Mouse (Mus musculus) heart, embryonic 15.5 days (tissue): ENCODE results near the gene Kcna3. TPM values are rescaled to one million over a fixed set of nuclear protein-coding genes. Genes with fewer than 3 reads are reported as not detected.

Experiments
- ATAC-seq: fragments of 200-750 bp; cut with Nextera tagmentation; replicated peaks from 2 replicates; pipeline ENCODE4 v1.8.0; 2017; ENCODE audit warnings: low read depth, moderate TSS enrichment; ENCODE audit not compliant: insufficient number of reproducible peaks, insufficient read depth, low FRiP score
- H3K27ac ChIP-seq: fragments of 300-500 bp; sonication (generic); 2 replicates; pipeline ENCODE4 v1.5.1; 2015; ENCODE audit warnings: mild to moderate bottlenecking, inconsistent platforms
- H3K27me3 ChIP-seq: fragments of 300-500 bp; sonication (generic); 2 replicates; pipeline ENCODE4 v1.6.1; 2015; ENCODE audit warnings: inconsistent platforms
- H3K36me3 ChIP-seq: fragments of 300-500 bp; sonication (generic); 2 replicates; pipeline ENCODE4 v1.6.1; 2015; ENCODE audit warnings: mild to moderate bottlenecking, inconsistent platforms
- H3K4me1 ChIP-seq: fragments of 300-500 bp; sonication (generic); replicated peaks from 2 replicates; pipeline ENCODE4 v1.6.1; 2015; ENCODE audit warnings: inconsistent platforms
- H3K4me2 ChIP-seq: fragments of 300-500 bp; sonication (generic); 2 replicates; pipeline ENCODE4 v1.6.1; 2015; ENCODE audit warnings: inconsistent platforms, mild to moderate bottlenecking, moderate library complexity
- H3K4me3 ChIP-seq: fragments of 300-500 bp; sonication (generic); 2 replicates; pipeline ENCODE4 v1.5.1; 2015; ENCODE audit warnings: mild to moderate bottlenecking, inconsistent platforms
- H3K9ac ChIP-seq: fragments of 300-500 bp; sonication (generic); 2 replicates; pipeline ENCODE4 v1.6.1; 2015; ENCODE audit warnings: mild to moderate bottlenecking, inconsistent platforms
- H3K9me3 ChIP-seq: fragments of 300-500 bp; sonication (generic); replicated peaks from 2 replicates; pipeline ENCODE4 v1.6.1; 2016; ENCODE audit warnings: inconsistent platforms
- WGBS: fragments of 180-500 bp; shearing (Covaris S2); methylation state at CpG from one replicate; pipeline ENCODE4 v1.1.7; 2015; ENCODE audit warnings: mixed read lengths; 5-methylcytosine and 5-hydroxymethylcytosine counted together
- polyA plus RNA-seq: library from polyadenylated mRNA; unstranded; fragments of >200 nt; fragmentation: Nextera tagmentation; extraction: Ambion mirVana; gene quantifications from 2 replicates; pipeline ENCODE4 v1.2.1, GENCODE M21; 2015

The Kcna3 gene
- polyA plus RNA-seq, 1 experiment from 2014 or later, result 0.71 TPM

DNA sequence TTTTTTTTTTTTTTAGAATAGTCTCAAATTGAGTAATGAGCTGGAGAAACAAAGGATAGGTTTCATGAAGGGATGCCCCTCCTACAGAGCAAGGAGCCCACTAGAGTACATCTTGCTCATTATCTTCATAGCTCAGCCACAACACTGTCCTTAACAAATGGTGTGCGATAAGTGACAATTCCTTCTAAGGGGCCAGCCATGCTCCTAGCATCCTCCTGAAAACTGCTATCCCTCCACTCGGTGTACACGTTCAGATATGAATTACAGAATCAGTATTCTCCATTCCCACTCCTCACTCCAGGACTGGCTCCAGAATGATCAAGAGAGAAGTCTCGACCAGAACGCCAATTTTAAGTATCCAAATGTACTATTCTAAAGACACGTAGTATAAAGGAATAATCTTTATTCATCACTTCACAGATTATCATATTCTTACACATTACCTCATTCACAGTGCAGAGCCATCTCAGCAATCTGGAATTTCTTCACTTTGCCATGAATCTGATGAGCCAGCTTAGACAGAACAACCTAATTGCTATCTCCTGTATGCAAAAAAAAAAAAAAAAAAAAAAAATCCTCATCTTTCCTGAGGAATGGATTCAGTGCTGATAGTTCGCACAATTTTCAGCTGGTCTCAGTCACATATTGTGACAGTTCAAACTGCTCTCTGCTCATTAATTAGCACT lies 30.3 kb downstream of the Kcna3 start:
- no peaks in the 10 kb centered on the region for H3K36me3 ChIP-seq
- H3K9me3 ChIP-seq, result no peaks in the 10 kb centered on the region
- H3K4me2 ChIP-seq, result no peak overlapping the region
- H3K4me1 ChIP-seq, result no peaks in the 10 kb centered on the region
- H3K27me3 ChIP-seq, result no peaks in the 10 kb centered on the region
- H3K27ac ChIP-seq, result no peak overlapping the region
- no peak overlapping the region for H3K4me3 ChIP-seq
- 72% methylated on average over 7 of the region's 7 CpGs for WGBS
- no peak for ATAC-seq
- H3K9ac ChIP-seq, result no peak overlapping the region

DNA sequence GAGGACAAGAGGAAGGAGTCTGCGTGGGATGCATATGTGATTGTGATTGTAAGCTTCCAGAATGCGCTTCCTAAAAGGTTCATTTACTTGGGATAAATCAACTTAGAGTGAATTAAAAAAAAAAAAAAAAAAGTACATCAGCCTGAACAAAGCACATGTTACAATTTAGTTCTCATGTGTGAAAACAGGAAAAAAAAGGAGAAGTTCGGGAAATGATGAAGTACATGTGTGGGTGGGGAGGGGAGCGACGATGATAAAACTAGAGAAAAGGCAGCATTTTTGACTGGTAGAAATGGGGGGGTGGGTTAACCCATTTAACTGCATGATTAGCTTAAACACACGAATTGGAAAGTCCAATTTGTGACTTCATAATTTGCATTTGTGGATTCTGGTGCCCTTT lies 31.3 kb downstream of the Kcna3 start:
- H3K4me1 ChIP-seq, result no peaks in the 10 kb centered on the region
- H3K9me3 ChIP-seq, result no peaks in the 10 kb centered on the region
- no peaks in the 10 kb centered on the region for H3K36me3 ChIP-seq
- H3K27ac ChIP-seq, result no peak overlapping the region
- no peak overlapping the region for H3K4me3 ChIP-seq
- no peak for ATAC-seq
- 63% methylated on average over 6 of the region's 6 CpGs for WGBS
- no peaks in the 10 kb centered on the region for H3K27me3 ChIP-seq
- H3K4me2 ChIP-seq, result no peak overlapping the region
- H3K9ac ChIP-seq, result no peak overlapping the region

DNA sequence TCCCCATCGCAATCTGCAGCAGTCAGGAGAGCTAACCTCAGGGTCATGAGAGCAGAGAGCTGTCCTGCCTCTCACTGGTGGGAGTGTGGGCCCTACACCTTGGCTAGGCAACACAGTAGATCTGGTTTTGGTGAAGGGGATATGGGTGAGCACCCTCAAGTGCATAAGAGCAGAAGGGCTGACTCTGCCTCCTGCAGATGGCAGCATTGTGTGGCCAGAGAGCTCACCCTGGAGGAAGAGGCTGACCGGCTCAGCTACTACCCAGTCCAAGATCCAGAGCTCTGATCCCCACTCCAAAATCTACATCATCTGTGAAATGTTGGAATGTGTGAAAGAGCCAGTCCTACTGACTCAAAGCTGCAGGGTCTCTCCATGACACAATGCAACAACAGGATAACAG lies 37.9 kb downstream of the Kcna3 start:
- Histone ChIP-seq H3K27me3 (no peaks in the 10 kb centered on the region), H3K27ac (no peak overlapping the region), H3K36me3 (no peaks in the 10 kb centered on the region), H3K9ac (no peak overlapping the region), H3K9me3 (no peaks in the 10 kb centered on the region), H3K4me3 (no peak overlapping the region), H3K4me1 (no peaks in the 10 kb centered on the region), H3K4me2 (no peak overlapping the region)
- ATAC-seq, result no peak; the same call in 1 of the 2 replicates
- 54% methylated on average over 2 of the region's 2 CpGs for WGBS

DNA sequence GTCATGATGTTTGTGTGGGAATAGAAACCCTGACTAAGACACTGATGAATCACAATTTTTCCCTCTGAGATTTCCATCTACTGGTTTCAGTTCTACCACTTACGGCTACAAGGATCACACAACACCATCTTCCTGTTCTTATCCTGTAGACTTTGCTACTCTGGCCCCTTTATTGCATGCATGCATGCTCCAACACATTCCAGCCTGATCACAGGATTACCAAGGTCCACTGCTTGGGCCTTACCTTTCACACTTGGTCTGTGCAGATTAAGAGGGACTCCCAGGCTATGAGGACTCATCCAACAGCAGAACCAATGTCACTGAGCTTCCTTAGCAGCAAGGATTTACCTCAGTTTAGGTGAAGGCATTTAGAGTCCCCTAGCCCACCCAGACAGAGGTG lies 39.7 kb downstream of the Kcna3 start:
- ATAC-seq, result no peak
- no peaks in the 10 kb centered on the region for H3K4me1 ChIP-seq
- no peak overlapping the region for H3K4me2 ChIP-seq
- WGBS, result 83% methylated on average over 1 of the region's 1 CpGs
- no peak overlapping the region for H3K4me3 ChIP-seq
- H3K36me3 ChIP-seq, result no peaks in the 10 kb centered on the region
- H3K27me3 ChIP-seq, result no peaks in the 10 kb centered on the region
- H3K9me3 ChIP-seq, result no peaks in the 10 kb centered on the region
- H3K27ac ChIP-seq, result no peak overlapping the region
- no peak overlapping the region for H3K9ac ChIP-seq

DNA sequence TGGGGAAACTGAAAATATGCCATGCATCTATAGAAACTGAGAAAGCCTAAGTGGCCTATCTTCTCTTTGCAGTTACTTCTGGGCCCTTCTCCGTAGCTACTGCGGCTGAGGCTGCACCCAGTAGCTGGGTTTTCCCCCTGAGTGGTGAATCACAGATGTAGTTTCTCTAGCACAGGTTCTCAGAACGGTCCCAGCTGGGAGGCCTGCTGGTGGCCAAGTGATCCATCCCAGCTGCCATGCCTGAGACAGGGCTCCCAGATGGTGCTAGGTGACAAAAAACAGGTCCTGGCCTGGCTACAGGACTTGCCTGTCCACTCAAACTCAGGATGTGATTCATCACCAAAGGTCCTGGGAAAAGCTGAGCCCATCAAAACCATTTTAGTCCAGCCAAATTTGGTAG lies 40.7 kb downstream of the Kcna3 start:
- Histone ChIP-seq H3K4me1 (no peaks in the 10 kb centered on the region), H3K9me3 (no peaks in the 10 kb centered on the region), H3K4me3 (no peak overlapping the region), H3K4me2 (no peak overlapping the region), H3K36me3 (no peaks in the 10 kb centered on the region), H3K27ac (no peak overlapping the region), H3K27me3 (no peaks in the 10 kb centered on the region), H3K9ac (no peak overlapping the region)
- WGBS, result 39% methylated on average over 3 of the region's 3 CpGs
- ATAC-seq, result no peak

DNA sequence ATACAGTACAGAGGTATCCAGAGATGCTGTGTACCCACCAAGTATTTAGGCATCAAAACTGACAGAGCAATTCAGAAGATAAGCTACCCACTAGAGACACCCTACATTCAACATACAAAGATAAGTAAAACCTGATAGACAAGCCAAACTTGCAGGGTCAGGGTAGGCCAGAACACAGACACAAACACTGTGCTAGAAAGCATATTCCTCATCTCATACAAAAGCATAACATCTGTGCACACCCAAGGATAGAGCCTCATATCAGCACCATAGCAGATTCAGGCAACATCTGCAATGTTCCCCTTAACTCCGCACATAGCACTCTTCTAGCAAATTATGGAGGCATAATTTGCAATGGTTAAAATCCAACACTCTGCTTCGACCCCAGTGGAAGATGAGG lies 41.1 kb downstream of the Kcna3 start:
- Histone ChIP-seq H3K36me3 (no peaks in the 10 kb centered on the region), H3K4me2 (no peak overlapping the region), H3K9ac (no peak overlapping the region), H3K27me3 (no peaks in the 10 kb centered on the region), H3K4me3 (no peak overlapping the region), H3K9me3 (no peaks in the 10 kb centered on the region), H3K4me1 (no peaks in the 10 kb centered on the region), H3K27ac (no peak overlapping the region)
- WGBS, result 77% methylated on average over 2 of the region's 2 CpGs
- no peak for ATAC-seq

DNA sequence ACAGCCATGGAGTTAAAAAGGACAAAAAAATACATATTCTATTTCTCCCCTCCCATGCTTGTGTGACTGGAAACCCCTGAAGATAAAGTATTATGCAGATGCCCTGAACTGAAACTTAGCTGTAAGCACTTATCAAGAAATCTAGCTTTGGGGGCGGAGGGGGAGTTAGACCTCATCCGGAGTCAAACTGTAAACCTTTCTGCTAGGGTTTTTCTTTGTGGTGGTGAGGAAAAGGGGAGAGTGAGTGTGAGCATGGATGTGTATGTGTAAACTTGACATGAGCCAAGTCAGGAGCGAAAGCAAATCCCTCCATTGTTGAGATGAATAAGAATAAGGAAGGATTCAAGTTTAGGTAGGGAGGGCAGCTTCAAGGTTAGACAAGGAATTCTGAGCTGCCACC lies 44.8 kb downstream of the Kcna3 start:
- ATAC-seq, result no peak
- Histone ChIP-seq H3K27me3 (no peaks in the 10 kb centered on the region), H3K27ac (no peak overlapping the region), H3K4me3 (no peak overlapping the region), H3K4me2 (no peak overlapping the region), H3K9me3 (no peaks in the 10 kb centered on the region), H3K36me3 (no peaks in the 10 kb centered on the region), H3K4me1 (no peaks in the 10 kb centered on the region), H3K9ac (no peak overlapping the region)
- WGBS, result 71% methylated on average over 3 of the region's 3 CpGs

DNA sequence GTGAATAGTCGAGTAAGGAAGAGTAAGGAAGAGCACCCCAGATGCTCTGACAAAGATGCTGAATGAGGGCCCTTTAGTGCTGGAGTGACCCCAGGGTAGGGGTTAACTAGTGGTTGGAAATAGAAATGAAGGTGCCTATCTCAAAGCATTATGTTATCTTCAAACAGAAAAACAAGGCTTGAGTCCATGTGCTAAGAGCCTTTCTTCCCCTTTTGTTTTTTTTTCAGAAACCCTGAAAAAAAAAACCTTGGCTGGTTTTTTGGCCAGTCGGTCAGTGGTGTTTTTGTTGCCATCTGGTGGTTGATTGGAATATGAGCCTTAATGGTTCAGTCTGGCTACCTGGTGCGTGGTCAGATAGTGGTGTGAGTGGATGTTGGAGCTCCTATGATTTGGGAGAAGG lies 45.3 kb downstream of the Kcna3 start:
- Histone ChIP-seq H3K9ac (no peak overlapping the region), H3K4me3 (no peak overlapping the region), H3K4me1 (no peaks in the 10 kb centered on the region), H3K36me3 (no peaks in the 10 kb centered on the region), H3K27ac (no peak overlapping the region), H3K27me3 (no peaks in the 10 kb centered on the region), H3K9me3 (no peaks in the 10 kb centered on the region), H3K4me2 (no peak overlapping the region)
- WGBS, result 20% methylated on average over 3 of the region's 3 CpGs
- no peak for ATAC-seq

DNA sequence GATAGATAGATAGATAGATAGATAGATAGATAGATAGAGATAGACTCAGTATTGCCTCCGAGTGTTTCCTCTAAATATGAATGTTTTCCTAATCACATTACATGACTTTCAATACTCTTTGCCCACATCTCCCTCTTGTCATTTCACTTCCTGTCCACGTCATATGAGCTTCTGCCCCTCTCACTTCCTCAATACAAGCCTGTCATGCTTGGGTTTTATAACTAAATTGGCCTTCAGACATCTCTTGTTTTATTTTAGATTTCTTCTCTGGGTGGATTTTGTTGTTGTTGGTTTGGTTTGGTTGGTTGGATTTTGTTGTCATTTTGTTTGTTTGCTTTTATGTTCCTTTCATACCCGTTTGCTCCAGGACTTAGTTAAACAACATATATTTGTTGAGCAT lies 48.6 kb downstream of the Kcna3 start:
- WGBS, result 68% methylated on average over 3 of the region's 3 CpGs
- Histone ChIP-seq H3K27ac (no peak overlapping the region), H3K4me2 (no peak overlapping the region), H3K27me3 (no peaks in the 10 kb centered on the region; the same call in 1 of the 2 replicates), H3K4me1 (no peaks in the 10 kb centered on the region), H3K9ac (no peak overlapping the region), H3K4me3 (no peak overlapping the region), H3K9me3 (no peaks in the 10 kb centered on the region), H3K36me3 (no peaks in the 10 kb centered on the region)
- ATAC-seq, result no peak

DNA sequence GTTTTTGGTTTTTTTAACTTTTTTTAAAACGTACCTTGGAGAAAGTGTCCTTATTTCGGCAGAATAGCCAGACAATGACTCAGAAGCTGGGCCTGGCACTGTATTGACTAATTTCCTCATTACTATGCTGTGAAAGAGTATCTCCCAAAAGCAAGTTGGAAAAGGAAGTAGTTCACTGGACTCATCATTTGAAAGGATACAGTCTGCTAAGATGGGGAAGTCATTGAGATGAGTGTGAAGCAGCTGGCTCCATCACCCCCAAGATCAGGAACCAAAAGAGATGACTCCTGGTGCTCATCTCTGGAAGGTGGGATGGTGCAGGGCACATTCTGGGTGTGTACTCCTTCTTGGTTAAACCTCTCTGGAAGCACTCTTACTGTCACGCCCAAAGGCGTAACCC lies 51.4 kb downstream of the Kcna3 start:
- H3K27ac ChIP-seq, result no peak overlapping the region
- no peak overlapping the region for H3K4me3 ChIP-seq
- H3K9me3 ChIP-seq, result no peaks in the 10 kb centered on the region
- H3K4me1 ChIP-seq, result no peaks in the 10 kb centered on the region
- no peaks in the 10 kb centered on the region; the same call in none of the 2 replicates for H3K27me3 ChIP-seq
- no peak for ATAC-seq
- no peak overlapping the region for H3K4me2 ChIP-seq
- no peaks in the 10 kb centered on the region for H3K36me3 ChIP-seq
- WGBS, result 80% methylated on average over 4 of the region's 4 CpGs
- H3K9ac ChIP-seq, result no peak overlapping the region
